Mouse (Mus musculus) MEL (cell line): Measurements from ENCODE around the gene Opcml. TPM values are rescaled to one million over a fixed set of nuclear protein-coding genes. Genes with fewer than 3 reads are reported as not detected.

ENCODE experiments used
- DNase-seq: peaks from one replicate; pipeline ENCODE4 v3.0.0; 2011; ENCODE audit warnings: low read depth, low spot score
- H3K27ac ChIP-seq: 2 replicates; pipeline ENCODE4 v1.5.1; 2012; ENCODE audit warnings: low read depth, mild to moderate bottlenecking, control low read depth, low read length, moderate library complexity; ENCODE audit not compliant: control insufficient read depth
- H3K27me3 ChIP-seq, 2 experiments: fragments of 150-350 bp in 1 of 2; sonication (generic) in 1 of 2; 2 replicates each; pipeline ENCODE4 v1.6.1; 2012; ENCODE audit warnings: low read length in 2 of 2, mild to moderate bottlenecking in 2 of 2, improper control_type of control experiment in 1 of 2, moderate library complexity in 1 of 2; ENCODE audit not compliant: insufficient read depth in 2 of 2, control insufficient read depth in 1 of 2
- H3K36me3 ChIP-seq, 2 experiments: 2 replicates each; pipeline ENCODE4 v1.6.1; 2012 to 2014; ENCODE audit warnings: low read length in 2 of 2, improper control_type of control experiment in 1 of 2, inconsistent platforms in 1 of 2, mild to moderate bottlenecking in 1 of 2; ENCODE audit not compliant: insufficient read depth in 2 of 2, control insufficient read depth in 1 of 2
- H3K4me1 ChIP-seq, 2 experiments: fragments of 150-350 bp in 1 of 2; sonication (generic) in 1 of 2; 2 replicates each; pipeline ENCODE4 v1.6.1; 2012; ENCODE audit warnings: low read length in 2 of 2, improper control_type of control experiment in 1 of 2, mild to moderate bottlenecking in 1 of 2; ENCODE audit not compliant: insufficient read depth in 2 of 2, control insufficient read depth in 1 of 2
- H3K4me3 ChIP-seq, 2 experiments: fragments of 150-350 bp in 1 of 2; sonication (generic) in 1 of 2; 2 replicates each; pipeline ENCODE4 v1.5.1; 2012; ENCODE audit warnings: low read depth in 2 of 2, low read length in 2 of 2, mild to moderate bottlenecking in 2 of 2, moderate library complexity in 2 of 2, control low read depth in 1 of 2, improper control_type of control experiment in 1 of 2; ENCODE audit not compliant: control insufficient read depth in 1 of 2, insufficient read depth in 1 of 2
- H3K79me2 ChIP-seq: 2 replicates; pipeline ENCODE4 v1.6.1; 2012; ENCODE audit warnings: mild to moderate bottlenecking, low read length, moderate library complexity; ENCODE audit not compliant: control insufficient read depth, poor library complexity, insufficient read depth
- H3K9ac ChIP-seq: 2 replicates; pipeline ENCODE4 v1.6.1; 2012; ENCODE audit warnings: low read depth, mild to moderate bottlenecking, control low read depth, low read length, moderate library complexity; ENCODE audit not compliant: control insufficient read depth, poor library complexity, severe bottlenecking
- H3K9me3 ChIP-seq: fragments of 150-350 bp; sonication (generic); replicated peaks from 2 replicates; pipeline ENCODE4 v1.6.1; 2012; ENCODE audit warnings: mild to moderate bottlenecking, low read length, improper control_type of control experiment, moderate library complexity; ENCODE audit not compliant: insufficient read depth
- CHD2 ChIP-seq: IDR thresholded peaks from 2 replicates; pipeline ENCODE4 v1.6.1; 2011; ENCODE audit warnings: low read length, improper control_type of control experiment
- E2F4 ChIP-seq: IDR thresholded peaks from 2 replicates; pipeline ENCODE4 v1.6.1; 2011; ENCODE audit warnings: low read depth, low read length, improper control_type of control experiment, borderline replicate concordance
- ELF1 ChIP-seq: IDR thresholded peaks from 2 replicates; pipeline ENCODE4 v1.6.1; 2014; ENCODE audit warnings: low read depth, mild to moderate bottlenecking, inconsistent platforms, low read length, improper control_type of control experiment, moderate library complexity
- EP300 ChIP-seq, 2 experiments: IDR thresholded peaks; 2 replicates each; pipeline ENCODE4 v1.6.1; 2011; ENCODE audit warnings: improper control_type of control experiment in 2 of 2, low read length in 2 of 2, low read depth in 1 of 2, mild to moderate bottlenecking in 1 of 2
- GATA1 ChIP-seq: IDR thresholded peaks from 2 replicates; pipeline ENCODE4 v1.6.1; 2011; ENCODE audit warnings: low read depth, low read length, improper control_type of control experiment
- HCFC1 ChIP-seq: IDR thresholded peaks from 2 replicates; pipeline ENCODE4 v1.6.1; 2012; ENCODE audit warnings: low read depth, mild to moderate bottlenecking, inconsistent platforms, low read length, improper control_type of control experiment, moderate library complexity
- JUND ChIP-seq: IDR thresholded peaks from 2 replicates; pipeline ENCODE4 v1.6.1; 2011; ENCODE audit warnings: low read depth, mild to moderate bottlenecking, improper control_type of control experiment, low read length
- KAT2A ChIP-seq: conservative IDR thresholded peaks from 2 replicates; pipeline ENCODE4 v1.6.1; 2012; ENCODE audit warnings: low read depth, low read length, improper control_type of control experiment, inconsistent platforms
- MAFK ChIP-seq: IDR thresholded peaks from 2 replicates; pipeline ENCODE4 v1.6.1; 2011; ENCODE audit warnings: low read depth, mild to moderate bottlenecking, low read length, improper control_type of control experiment, borderline replicate concordance
- MAX ChIP-seq: IDR thresholded peaks from 2 replicates; pipeline ENCODE4 v1.6.1; 2011; ENCODE audit warnings: low read length, improper control_type of control experiment
- MEF2A ChIP-seq: IDR thresholded peaks from 2 replicates; pipeline ENCODE4 v1.6.1; 2014; ENCODE audit warnings: low read depth, mild to moderate bottlenecking, inconsistent platforms, low read length, improper control_type of control experiment; ENCODE audit not compliant: poor library complexity, insufficient replicate concordance, severe bottlenecking; ENCODE audit errors: extremely low read depth
- MYB ChIP-seq: IDR thresholded peaks from 2 replicates; pipeline ENCODE4 v1.6.1; 2011; ENCODE audit warnings: mild to moderate bottlenecking, low read depth, low read length, improper control_type of control experiment
- POLR2A ChIP-seq, 2 experiments: IDR thresholded peaks; 2 replicates each; pipeline ENCODE4 v1.6.1; 2011 to 2012; ENCODE audit warnings: low read length in 2 of 2, mild to moderate bottlenecking in 2 of 2, control low read depth in 1 of 2, improper control_type of control experiment in 1 of 2, low read depth in 1 of 2, moderate library complexity in 1 of 2; ENCODE audit not compliant: control insufficient read depth in 1 of 2, insufficient read depth in 1 of 2, poor library complexity in 1 of 2
- POLR2AphosphoS2 ChIP-seq: IDR thresholded peaks from 2 replicates; pipeline ENCODE4 v1.6.1; 2011; ENCODE audit warnings: low read length, improper control_type of control experiment
- RCOR1 ChIP-seq: IDR thresholded peaks from 2 replicates; pipeline ENCODE4 v1.6.1; 2012; ENCODE audit warnings: low read depth, mild to moderate bottlenecking, inconsistent platforms, low read length, improper control_type of control experiment
- SIN3A ChIP-seq: IDR thresholded peaks from 2 replicates; pipeline ENCODE4 v1.6.1; 2012; ENCODE audit warnings: low read length, improper control_type of control experiment, inconsistent platforms
- SMC3 ChIP-seq: IDR thresholded peaks from 2 replicates; pipeline ENCODE4 v1.6.1; 2011; ENCODE audit warnings: low read depth, low read length, improper control_type of control experiment
- TAL1 ChIP-seq: IDR thresholded peaks from 2 replicates; pipeline ENCODE4 v1.6.1; 2012; ENCODE audit warnings: mild to moderate bottlenecking, inconsistent platforms, low read length, moderate library complexity, mixed read lengths
- TCF12 ChIP-seq: IDR thresholded peaks from 2 replicates; pipeline ENCODE4 v1.6.1; 2014; ENCODE audit warnings: low read depth, mild to moderate bottlenecking, inconsistent platforms, low read length, improper control_type of control experiment, moderate library complexity
- UBTF ChIP-seq: IDR thresholded peaks from 2 replicates; pipeline ENCODE4 v1.6.1; 2012; ENCODE audit warnings: low read depth, mild to moderate bottlenecking, inconsistent platforms, low read length, improper control_type of control experiment, moderate library complexity, borderline replicate concordance; ENCODE audit not compliant: insufficient read depth
- USF1 ChIP-seq: IDR thresholded peaks from 2 replicates; pipeline ENCODE4 v1.6.1; 2014; ENCODE audit warnings: low read depth, mild to moderate bottlenecking, inconsistent platforms, low read length, improper control_type of control experiment, moderate library complexity
- USF2 ChIP-seq, 2 experiments: IDR thresholded peaks; 2 replicates each; pipeline ENCODE4 v1.6.1; 2011 to 2012; ENCODE audit warnings: improper control_type of control experiment in 2 of 2, low read length in 2 of 2, borderline replicate concordance in 1 of 2, inconsistent platforms in 1 of 2, low read depth in 1 of 2, mild to moderate bottlenecking in 1 of 2; ENCODE audit not compliant: insufficient read depth in 1 of 2
- ZC3H11A ChIP-seq: IDR thresholded peaks from 2 replicates; pipeline ENCODE4 v1.6.1; 2012; ENCODE audit warnings: low read depth, mild to moderate bottlenecking, inconsistent platforms, low read length, improper control_type of control experiment
- polyA plus RNA-seq, 2 experiments: library from polyadenylated mRNA; stranded (reverse) in 1 of 2; unstranded in 1 of 2; fragments of >175 nt in 1 of 2; fragments of >200 nt in 1 of 2; gene quantifications; 2 replicates each; pipeline versions ENCODE4 v1.2.1 to v1.2.4; 2012; ENCODE audit warnings: low replicate concordance in 2 of 2, low read depth in 1 of 2; ENCODE audit not compliant: insufficient read length in 2 of 2, insufficient read depth in 1 of 2, missing spikeins in 1 of 2
- total RNA-seq: library from RNA; depleted of rRNA; stranded (reverse); fragments of 300-350 nt; gene quantifications from 2 replicates; pipeline ENCODE4 v1.2.3, GENCODE M21; 2012

Gene Opcml
- total and polyA plus RNA-seq, 3 experiments, result not detected

- Histone ChIP-seq H3K27ac (no peak overlapping the region), H3K9me3 (no peaks in the 10 kb centered on the region), H3K36me3 (no peaks in the 10 kb centered on the region), H3K4me3 (no peak overlapping the region), H3K27me3 (no peaks in the 10 kb centered on the region), H3K9ac (no peak overlapping the region), H3K4me1 (no peaks in the 10 kb centered on the region)
- no peak for DNase-seq
- TF ChIP-seq MAFK (no peak), POLR2A (IDR thresholded peaks at IDR 0.05; ENCODE audit: control insufficient read depth in 1 of 2, insufficient read depth in 1 of 2, low read depth in 1 of 2, low read length in 2 of 2, poor library complexity in 1 of 2) (no peak), USF1 (no peak), CHD2 (no peak), JUND (no peak), MEF2A (no peak), USF2 (IDR thresholded peaks at IDR 0.05; ENCODE audit: borderline replicate concordance in 1 of 2, insufficient read depth in 1 of 2, low read depth in 1 of 2, low read length in 2 of 2) (no peak), MYB (no peak), EP300 (IDR thresholded peaks at IDR 0.05; ENCODE audit: low read depth in 1 of 2, low read length in 2 of 2) (no peak), MAX (no peak)
- TF ChIP-seq, all 39 proteins: peak for 0
- no peaks in the 10 kb centered on the region for H3K79me2 ChIP-seq
Observed at GRCm38 (mm10) chr9:28444972-28445371, 654.4 kb downstream of the Opcml start.

- Histone ChIP-seq H3K4me1 (no peaks in the 10 kb centered on the region), H3K79me2 (no peaks in the 10 kb centered on the region), H3K9ac (no peak overlapping the region), H3K27me3 (no peaks in the 10 kb centered on the region), H3K27ac (no peak overlapping the region), H3K4me3 (no peak overlapping the region), H3K36me3 (no peaks in the 10 kb centered on the region), H3K9me3 (no peaks in the 10 kb centered on the region)
- no peak for DNase-seq
- TF ChIP-seq KAT2A, result no peak
- TF ChIP-seq HCFC1, result no peak
- no peak for TF ChIP-seq GATA1
- TF ChIP-seq SIN3A, result no peak
- no peak for TF ChIP-seq MYB
- no peak for TF ChIP-seq JUND
- TF ChIP-seq TAL1, result no peak
- TF ChIP-seq MAFK, result no peak
- no peak for TF ChIP-seq USF1
- TF ChIP-seq SMC3, result no peak
- TF ChIP-seq POLR2AphosphoS2, result no peak
- no peak for TF ChIP-seq ELF1
- TF ChIP-seq TCF12, result no peak
- no peak for TF ChIP-seq RCOR1
- TF ChIP-seq E2F4, result no peak
- no peak for TF ChIP-seq ZC3H11A
- no peak for TF ChIP-seq UBTF
- TF ChIP-seq CHD2, result no peak
Observed at GRCm38 (mm10) chr9:28445863-28446262, 655.3 kb downstream of the Opcml start.
